Mouse (Mus musculus) CH12.LX (cell line): ENCODE measurements at regions not wholly inside any gene's neighbourhood (a gene's known extent, or its start where the extent isn't known, plus 50 kb on each side); places are given as distances from the start of the nearest gene placed in this dataset.

Source experiments
- DNase-seq: peaks from one replicate; pipeline ENCODE4 v3.0.0-alpha.2; 2013; ENCODE audit errors: extremely low read depth
- H3K27ac ChIP-seq: 2 replicates; pipeline ENCODE4 v1.5.1; 2012; ENCODE audit warnings: low read depth, mild to moderate bottlenecking, control low read depth, moderate library complexity; ENCODE audit not compliant: insufficient read depth
- H3K27me3 ChIP-seq: replicated peaks from 2 replicates; pipeline ENCODE3; 2012; ENCODE audit warnings: inconsistent platforms
- H3K36me3 ChIP-seq, 2 experiments: replicated peaks in 1 of 2; 2 replicates each; pipeline versions ENCODE3 to v1.6.1; 2012; ENCODE audit warnings: inconsistent platforms in 1 of 2, low read length in 1 of 2, mild to moderate bottlenecking in 1 of 2, mixed read lengths in 1 of 2, moderate library complexity in 1 of 2; ENCODE audit not compliant: control insufficient read depth in 1 of 2, insufficient read depth in 1 of 2
- H3K4me1 ChIP-seq, 2 experiments: 2 replicates each; pipeline ENCODE4 v1.6.1; 2012; ENCODE audit warnings: inconsistent platforms in 1 of 2, moderate library complexity in 1 of 2; ENCODE audit not compliant: insufficient read depth in 2 of 2, control insufficient read depth in 1 of 2
- H3K4me2 ChIP-seq: 2 replicates; pipeline ENCODE4 v1.6.1; 2012; ENCODE audit warnings: low read depth, mild to moderate bottlenecking, control low read depth; ENCODE audit not compliant: poor library complexity, insufficient read depth, severe bottlenecking
- H3K4me3 ChIP-seq, 3 experiments: fragments of 150-350 bp in 1 of 3; sonication (generic) in 1 of 3; replicated peaks in 1 of 3; 2 replicates each; pipeline versions ENCODE3 to v1.5.1; 2011 to 2012; ENCODE audit warnings: low read depth in 2 of 3, low read length in 2 of 3, mild to moderate bottlenecking in 2 of 3, moderate library complexity in 2 of 3, control low read depth in 1 of 3, improper control_type of control experiment in 1 of 3, inconsistent platforms in 1 of 3, mixed read lengths in 1 of 3; ENCODE audit not compliant: poor library complexity in 1 of 3
- H3K79me2 ChIP-seq: replicated peaks from 2 replicates; pipeline ENCODE4 v1.6.1; 2012; ENCODE audit warnings: mild to moderate bottlenecking, moderate library complexity; ENCODE audit not compliant: control insufficient read depth, poor library complexity, insufficient read depth, severe bottlenecking; ENCODE audit errors: extremely low read depth
- H3K9ac ChIP-seq: 2 replicates; pipeline ENCODE4 v1.6.1; 2012; ENCODE audit warnings: low read depth, mild to moderate bottlenecking, control low read depth, moderate library complexity; ENCODE audit not compliant: insufficient read depth
- H3K9me3 ChIP-seq: replicated peaks from 2 replicates; pipeline ENCODE3; 2012; ENCODE audit warnings: low read length, inconsistent platforms, mixed read lengths
- CHD1 ChIP-seq: IDR thresholded peaks from 2 replicates; pipeline ENCODE4 v1.6.1; 2012; ENCODE audit warnings: low read depth, low read length, improper control_type of control experiment, inconsistent platforms
- CTCF ChIP-seq, 2 experiments: IDR thresholded peaks in 1 of 2; conservative IDR thresholded peaks in 1 of 2; 2 replicates each; pipeline ENCODE4 v1.5.1; 2011 to 2012; ENCODE audit warnings: low read depth in 2 of 2, low read length in 2 of 2, improper control_type of control experiment in 1 of 2, inconsistent platforms in 1 of 2, mild to moderate bottlenecking in 1 of 2, moderate library complexity in 1 of 2
- ELF1 ChIP-seq: IDR thresholded peaks from 2 replicates; pipeline ENCODE4 v1.6.1; 2014; ENCODE audit warnings: low read depth, mild to moderate bottlenecking, inconsistent platforms, low read length, improper control_type of control experiment
- EP300 ChIP-seq: IDR thresholded peaks from 2 replicates; pipeline ENCODE4 v1.6.1; 2011; ENCODE audit warnings: low read length, improper control_type of control experiment
- ETS1 ChIP-seq: conservative IDR thresholded peaks from 2 replicates; pipeline ENCODE4 v1.6.1; 2012; ENCODE audit warnings: low read depth, mild to moderate bottlenecking, inconsistent platforms, low read length, improper control_type of control experiment, moderate library complexity
- IRF4 ChIP-seq: IDR thresholded peaks from 2 replicates; pipeline ENCODE4 v1.6.1; 2014; ENCODE audit warnings: low read depth, mild to moderate bottlenecking, inconsistent platforms, low read length, improper control_type of control experiment
- KAT2A ChIP-seq: IDR thresholded peaks from 2 replicates; pipeline ENCODE4 v1.6.1; 2012; ENCODE audit warnings: low read length, improper control_type of control experiment, inconsistent platforms; ENCODE audit not compliant: insufficient replicate concordance
- MAX ChIP-seq: IDR thresholded peaks from 2 replicates; pipeline ENCODE4 v1.6.1; 2011; ENCODE audit warnings: low read length, improper control_type of control experiment
- MXI1 ChIP-seq: IDR thresholded peaks from 2 replicates; pipeline ENCODE4 v1.6.1; 2011; ENCODE audit warnings: mild to moderate bottlenecking, low read depth, low read length, improper control_type of control experiment
- MYC ChIP-seq: IDR thresholded peaks from 2 replicates; pipeline ENCODE4 v1.6.1; 2011; ENCODE audit warnings: low read depth, mild to moderate bottlenecking, improper control_type of control experiment, low read length
- NRF1 ChIP-seq: IDR thresholded peaks from 2 replicates; pipeline ENCODE4 v1.6.1; 2014; ENCODE audit warnings: low read depth, mild to moderate bottlenecking, inconsistent platforms, low read length, improper control_type of control experiment, moderate library complexity
- POLR2A ChIP-seq: IDR thresholded peaks from 2 replicates; pipeline ENCODE4 v1.6.1; 2011; ENCODE audit warnings: low read depth, mild to moderate bottlenecking, improper control_type of control experiment, low read length
- RCOR1 ChIP-seq: conservative IDR thresholded peaks from 2 replicates; pipeline ENCODE4 v1.6.1; 2012; ENCODE audit warnings: low read depth, mild to moderate bottlenecking, inconsistent platforms, low read length, improper control_type of control experiment
- SIN3A ChIP-seq: IDR thresholded peaks from 2 replicates; pipeline ENCODE4 v1.6.1; 2012; ENCODE audit warnings: low read length, improper control_type of control experiment, inconsistent platforms
- SMC3 ChIP-seq: IDR thresholded peaks from 2 replicates; pipeline ENCODE4 v1.6.1; 2011; ENCODE audit warnings: low read depth, low read length, improper control_type of control experiment
- TBP ChIP-seq: conservative IDR thresholded peaks from 2 replicates; pipeline ENCODE4 v1.6.1; 2011; ENCODE audit warnings: low read depth, low read length, improper control_type of control experiment
- TCF12 ChIP-seq: IDR thresholded peaks from 2 replicates; pipeline ENCODE4 v1.6.1; 2014; ENCODE audit warnings: low read depth, mild to moderate bottlenecking, inconsistent platforms, low read length, improper control_type of control experiment
- USF1 ChIP-seq: IDR thresholded peaks from 2 replicates; pipeline ENCODE4 v1.6.1; 2014; ENCODE audit warnings: low read depth, mild to moderate bottlenecking, inconsistent platforms, low read length, improper control_type of control experiment
- USF2 ChIP-seq: conservative IDR thresholded peaks from 2 replicates; pipeline ENCODE4 v1.6.1; 2011; ENCODE audit warnings: low read depth, low read length, improper control_type of control experiment
- ZC3H11A ChIP-seq: IDR thresholded peaks from 2 replicates; pipeline ENCODE4 v1.6.1; 2012; ENCODE audit warnings: low read depth, mild to moderate bottlenecking, inconsistent platforms, low read length, improper control_type of control experiment
- ZNF384 ChIP-seq: IDR thresholded peaks from 2 replicates; pipeline ENCODE4 v1.6.1; 2012; ENCODE audit warnings: low read depth, low read length, improper control_type of control experiment, inconsistent platforms
- dilution Hi-C: fragments of 300-500 bp; cut with MboI; formaldehyde crosslinking; loops from 2 replicates; pipeline ENCODE4 v1.14.3; 2020; ENCODE audit warnings: low sequenced_read_pairs; ENCODE audit not compliant: extremely low pct_unique_long_range_greater_than_20kb, extremely low pct_ligation_motif_present
- in situ Hi-C: fragments of 300-500 bp; cut with MboI; formaldehyde crosslinking; loops from 3 replicates; pipeline ENCODE4 v1.14.3; 2019; ENCODE audit warnings: low sequenced_read_pairs, low pct_ligation_motif_present, low pct_unique_long_range_greater_than_20kb, mixed read lengths

- no peaks in the 10 kb centered on the region for H3K4me1 ChIP-seq
- no peak overlapping the region for H3K4me3 ChIP-seq
- H3K27me3 ChIP-seq: no peaks in the 10 kb centered on the region
- no peak overlapping the region for H3K9ac ChIP-seq
- H3K79me2 ChIP-seq: no peaks in the 10 kb centered on the region
- in situ Hi-C loops (no loop called here), dilution Hi-C loops (no loop called here)
- H3K27ac ChIP-seq: no peak overlapping the region
- TF ChIP-seq CHD1 (no peak), USF2 (no peak), ZC3H11A (no peak), MYC (no peak), TCF12 (no peak), ETS1 (no peak)
- H3K9me3 ChIP-seq: peaks cover 30% of the 10 kb centered on the region
- no peak overlapping the region for H3K4me2 ChIP-seq
- DNase-seq: no peak
- H3K36me3 ChIP-seq: no peaks in the 10 kb centered on the region
Observed at GRCm38 (mm10) chr4:67473034-67473433, 645.6 kb downstream of the Tlr4 start.

- no peak overlapping the region for H3K4me2 ChIP-seq
- no peaks in the 10 kb centered on the region for H3K36me3 ChIP-seq
- no peaks in the 10 kb centered on the region for H3K27me3 ChIP-seq
- no peak overlapping the region for H3K27ac ChIP-seq
- no peak overlapping the region for H3K4me3 ChIP-seq
- no peak for DNase-seq
- TF ChIP-seq MXI1 (no peak), RCOR1 (no peak), CTCF (conservative IDR thresholded peaks at IDR 0.05 in 1 of 2, IDR thresholded peaks at IDR 0.05 in 1 of 2; ENCODE audit: low read depth in 2 of 2, low read length in 2 of 2) (0 out of 4 replicates have a peak, but pooled peaks of 1 of the 2 experiments have one; percentile 17)
- H3K4me1 ChIP-seq: no peaks in the 10 kb centered on the region
- dilution Hi-C loops: no loop called here
- H3K9me3 ChIP-seq: peaks cover 30% of the 10 kb centered on the region
- H3K79me2 ChIP-seq: no peaks in the 10 kb centered on the region
- H3K9ac ChIP-seq: no peak overlapping the region
- in situ Hi-C loops: no loop called here
Observed at GRCm38 (mm10) chr4:67477264-67477845, 650.0 kb downstream of the Tlr4 start.

- DNase-seq: no peak
- dilution Hi-C loops: no loop called here
- Histone ChIP-seq H3K27ac (no peak overlapping the region), H3K9me3 (peaks cover 32% of the 10 kb centered on the region), H3K79me2 (no peaks in the 10 kb centered on the region), H3K4me3 (no peak overlapping the region), H3K4me2 (no peak overlapping the region)
- no peak for TF ChIP-seq MAX
- TF ChIP-seq SIN3A: no peak
- no peak for TF ChIP-seq SMC3
- no peak for TF ChIP-seq ZNF384
- no peak for TF ChIP-seq CTCF (conservative IDR thresholded peaks at IDR 0.05 in 1 of 2, IDR thresholded peaks at IDR 0.05 in 1 of 2; ENCODE audit: low read depth in 2 of 2, low read length in 2 of 2)
- TF ChIP-seq TCF12: no peak
- TF ChIP-seq ELF1: no peak
- TF ChIP-seq KAT2A: no peak
- no peak for TF ChIP-seq CHD1
- TF ChIP-seq TBP: no peak
- no peak for TF ChIP-seq USF1
- no peak for TF ChIP-seq POLR2A
- no peak for TF ChIP-seq ZC3H11A
- no peak for TF ChIP-seq NRF1
- no peak for TF ChIP-seq IRF4
- no peak for TF ChIP-seq EP300
- TF ChIP-seq, all 38 proteins: peak for 0
- Histone ChIP-seq H3K36me3 (no peaks in the 10 kb centered on the region), H3K27me3 (no peaks in the 10 kb centered on the region), H3K9ac (no peak overlapping the region), H3K4me1 (no peaks in the 10 kb centered on the region)
- in situ Hi-C loops: no loop called here
Observed at GRCm38 (mm10) chr4:67478081-67478480, 650.7 kb downstream of the Tlr4 start.
